Mouse (Mus musculus): ENCODE measurements around the gene Polr2g.

Gene Polr2g

DNA sequence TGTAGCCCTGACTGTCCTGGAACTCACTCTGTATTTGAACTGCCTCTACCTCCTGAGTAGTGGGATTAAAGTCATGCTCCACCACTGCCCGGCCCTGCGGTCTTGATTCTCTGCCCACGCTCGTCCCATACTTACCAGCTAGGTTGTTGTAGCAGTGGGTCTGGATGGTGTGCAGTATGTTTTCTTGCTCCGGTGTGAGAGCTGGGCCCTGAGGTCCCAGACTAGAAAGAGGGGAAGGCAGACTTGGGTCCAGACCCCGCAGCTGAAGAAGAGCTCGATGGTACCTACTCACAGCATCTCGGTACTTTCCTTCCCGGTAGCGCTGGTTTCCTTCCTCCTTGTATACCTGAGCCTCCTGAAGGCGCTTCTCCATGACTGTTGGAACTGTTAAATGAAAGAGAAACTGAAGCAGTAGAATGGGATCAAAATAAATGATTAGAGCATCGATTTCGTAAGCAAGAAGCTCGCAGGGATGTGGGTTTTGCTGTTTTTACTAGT is 20.0 kb upstream of the Polr2g start:
- no peak for DNase-seq (ENCODE audit: extremely low spot score)

- no peak for DNase-seq (ENCODE audit: extremely low spot score)
Measured at GRCm38 (mm10) chr19:8817001-8817400, 18.6 kb upstream of the Polr2g start.

- no peak for DNase-seq (ENCODE audit: extremely low spot score)
Measured at GRCm38 (mm10) chr19:8815812-8816211, 17.4 kb upstream of the Polr2g start.

- no peak for DNase-seq (ENCODE audit: extremely low spot score)
Measured at GRCm38 (mm10) chr19:8806810-8807209, 8.4 kb upstream of the Polr2g start.

DNA sequence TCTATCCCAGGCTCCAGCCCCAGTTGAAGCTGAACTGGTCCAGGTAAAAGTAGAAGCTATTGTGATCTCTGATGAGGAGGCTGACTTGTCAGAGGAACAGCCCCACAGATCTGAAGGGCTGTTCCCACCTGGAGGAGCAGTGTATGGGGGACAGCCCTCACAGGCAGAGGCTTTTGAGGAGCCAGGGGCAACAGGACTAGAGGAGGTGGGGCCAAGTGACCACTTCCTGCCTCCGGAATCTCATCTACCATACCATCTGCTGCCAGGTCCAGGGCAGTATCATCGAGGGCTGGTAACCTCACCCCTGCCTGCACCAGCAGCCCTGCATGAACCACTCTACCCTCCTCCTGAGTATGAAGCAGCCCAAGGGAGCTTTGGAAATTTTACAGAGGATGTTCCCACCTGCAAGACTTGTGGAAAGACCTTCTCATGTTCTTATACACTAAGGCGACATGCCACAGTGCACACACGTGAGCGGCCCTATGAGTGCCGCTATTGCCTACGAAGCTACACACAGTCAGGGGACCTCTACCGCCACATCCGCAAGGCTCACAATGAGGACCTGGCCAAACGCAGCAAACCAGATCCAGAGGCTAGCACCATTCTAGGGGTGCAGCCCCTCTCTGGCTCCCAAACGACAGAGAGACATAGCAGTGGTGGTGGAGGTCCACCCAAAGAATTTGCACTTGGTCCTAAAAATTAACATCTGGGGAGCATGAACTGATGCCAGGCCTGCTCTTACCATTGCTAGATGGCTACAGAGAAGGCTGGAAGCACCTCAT is 5.7 kb upstream of the Polr2g start:
- no peak for DNase-seq (ENCODE audit: extremely low spot score)

GRCm38 (mm10) chr19:8803204-8803780 is 4.9 kb upstream of the Polr2g start:
- DNase-seq (ENCODE audit: extremely low spot score), result no peak

DNA sequence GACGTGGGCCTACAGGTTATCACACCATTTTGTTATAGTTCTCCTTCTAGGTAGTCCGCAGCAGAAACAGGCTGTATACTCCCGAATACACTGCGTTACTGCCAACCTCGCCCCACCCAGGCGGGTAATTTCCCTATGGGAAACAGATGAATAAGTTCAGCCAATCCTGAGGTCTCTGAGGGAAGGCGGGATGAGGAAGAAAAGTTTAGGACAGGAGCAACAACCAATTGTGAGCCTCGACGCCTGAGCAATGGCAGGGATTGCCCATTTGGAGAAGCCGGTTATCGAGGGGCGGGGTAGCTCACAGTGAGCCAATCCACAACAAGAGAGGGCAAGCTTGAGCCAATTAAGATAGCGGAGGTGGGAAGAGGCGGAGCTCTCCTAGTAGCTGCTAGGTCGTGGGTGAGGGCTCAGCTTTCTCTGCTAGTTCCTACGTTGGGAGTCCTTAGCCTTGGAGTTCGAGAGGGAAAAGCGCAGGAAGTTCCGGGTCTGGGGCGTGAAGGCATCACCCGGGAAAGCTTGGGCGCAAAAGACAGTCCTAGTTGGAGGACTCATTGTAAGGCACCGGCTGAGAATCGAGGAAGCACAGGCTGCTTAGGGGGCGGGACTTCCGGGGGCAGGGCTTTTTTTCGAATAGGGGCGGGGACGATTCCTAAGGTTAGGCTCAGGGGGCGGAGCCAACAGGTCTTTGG is 3.9 kb upstream of the Polr2g start, which contains the start of gene Zbtb3:
Gene Zbtb3 (plus strand): TSS at position 426 of the 692 bp plus-strand sequence.
- peak; percentile 95 for DNase-seq (ENCODE audit: extremely low spot score)

DNA sequence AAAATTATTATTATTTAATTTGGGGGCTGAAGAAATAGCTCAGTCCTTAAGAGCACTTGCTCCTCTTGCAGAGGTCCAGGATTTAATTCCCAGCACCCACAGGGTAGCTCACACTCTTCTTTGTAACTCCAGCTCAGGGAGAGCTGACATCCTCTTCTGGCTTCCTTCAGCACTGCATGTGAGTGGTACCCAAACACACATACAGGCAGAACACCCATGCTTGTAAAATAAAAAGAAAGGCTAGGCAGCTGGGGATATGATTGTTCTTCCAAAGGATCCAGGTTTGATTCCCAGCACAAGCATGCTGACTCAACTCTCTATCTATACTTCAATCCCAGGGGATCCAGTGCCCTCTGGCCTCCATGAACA is 554 bp upstream of the Polr2g start:
- no peak for DNase-seq (ENCODE audit: extremely low spot score)

GRCm38 (mm10) chr19:8790171-8790570 is 8.2 kb downstream of the Polr2g start:
- DNase-seq (ENCODE audit: extremely low spot score), result no peak

- DNase-seq (ENCODE audit: extremely low spot score), result no peak
Measured at GRCm38 (mm10) chr19:8789171-8789570, 9.2 kb downstream of the Polr2g start.

- DNase-seq (ENCODE audit: extremely low spot score), result no peak
Measured at GRCm38 (mm10) chr19:8788521-8788920, 9.9 kb downstream of the Polr2g start.

GRCm38 (mm10) chr19:8786008-8786781 is 12.2 kb downstream of the Polr2g start, which contains the start of gene Taf6l:
Taf6l (minus strand) TSS chr19:8786417.
- DNase-seq (ENCODE audit: extremely low spot score), result peak; percentile 90

DNA sequence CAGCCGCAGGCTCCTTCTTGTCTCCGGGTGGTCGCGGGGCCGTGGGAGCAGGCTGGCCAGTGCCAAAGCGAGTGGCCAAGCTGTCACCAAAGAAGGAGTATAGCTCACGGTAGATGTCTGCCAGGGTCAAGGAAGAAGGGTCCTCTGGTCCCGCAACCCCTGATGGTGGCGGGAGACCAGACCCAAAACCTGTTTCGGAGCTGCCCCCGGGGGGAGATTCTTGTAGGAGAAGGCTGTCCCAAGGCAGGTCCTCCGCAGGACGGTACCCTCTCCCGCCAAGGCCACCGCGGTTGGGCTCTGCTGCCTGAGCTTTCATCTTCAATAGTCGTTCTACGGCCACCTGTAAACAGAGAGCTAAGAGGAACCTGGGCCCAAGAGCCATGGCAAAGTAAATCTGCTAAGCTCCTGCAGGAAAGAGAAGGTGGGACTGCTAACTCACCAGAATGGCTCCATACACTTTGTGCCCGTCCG is 23.4 kb downstream of the Polr2g start:
- DNase-seq (ENCODE audit: extremely low spot score), result no peak

GRCm38 (mm10) chr19:8774086-8774835 is 24.1 kb downstream of the Polr2g start, which contains the start of gene Tmem179b:
Tmem179b (minus strand) TSS chr19:8774467.
- peak; percentile 99 for DNase-seq (ENCODE audit: extremely low spot score)

DNA sequence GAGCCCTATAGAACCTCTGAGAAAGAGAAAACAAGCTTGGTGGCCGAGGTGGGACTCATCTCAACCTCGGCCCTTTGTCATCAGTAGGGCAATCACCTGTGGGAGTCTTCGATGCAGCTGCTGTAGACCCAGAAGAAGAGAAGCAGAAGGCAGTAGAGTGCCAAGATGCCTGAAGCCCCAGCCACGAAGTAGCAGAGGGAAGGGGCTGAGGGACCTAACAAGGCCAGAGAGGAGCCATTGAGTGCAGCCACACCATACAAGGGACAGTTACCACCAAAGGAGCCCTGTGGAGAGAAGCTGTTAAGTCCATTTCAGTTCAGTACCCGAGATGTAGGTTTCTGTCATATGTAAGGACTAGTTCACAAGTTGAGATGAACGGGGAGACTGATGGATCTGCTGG is 25.0 kb downstream of the Polr2g start:
- DNase-seq (ENCODE audit: extremely low spot score), result peak; percentile 31

DNA sequence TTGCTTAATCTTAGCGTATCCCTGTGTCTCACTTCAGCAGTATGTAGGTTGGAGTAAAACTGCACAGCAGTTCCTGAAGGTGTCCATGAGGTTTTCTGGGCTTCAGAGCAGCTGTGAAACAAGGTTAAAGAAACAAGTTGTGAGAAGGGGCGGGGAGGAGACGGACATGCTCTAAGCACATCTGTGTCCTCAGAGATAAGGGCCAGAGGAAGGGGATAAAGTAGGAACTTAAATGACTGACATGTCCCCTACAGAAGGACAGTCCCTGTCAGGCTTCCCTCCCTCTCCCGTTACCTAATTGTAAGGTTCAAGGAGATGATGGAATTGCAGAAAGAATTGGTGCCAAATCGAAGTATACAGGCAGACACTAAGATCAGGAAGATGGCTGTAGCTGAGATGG is 25.4 kb downstream of the Polr2g start:
- no peak for DNase-seq (ENCODE audit: extremely low spot score)

DNA sequence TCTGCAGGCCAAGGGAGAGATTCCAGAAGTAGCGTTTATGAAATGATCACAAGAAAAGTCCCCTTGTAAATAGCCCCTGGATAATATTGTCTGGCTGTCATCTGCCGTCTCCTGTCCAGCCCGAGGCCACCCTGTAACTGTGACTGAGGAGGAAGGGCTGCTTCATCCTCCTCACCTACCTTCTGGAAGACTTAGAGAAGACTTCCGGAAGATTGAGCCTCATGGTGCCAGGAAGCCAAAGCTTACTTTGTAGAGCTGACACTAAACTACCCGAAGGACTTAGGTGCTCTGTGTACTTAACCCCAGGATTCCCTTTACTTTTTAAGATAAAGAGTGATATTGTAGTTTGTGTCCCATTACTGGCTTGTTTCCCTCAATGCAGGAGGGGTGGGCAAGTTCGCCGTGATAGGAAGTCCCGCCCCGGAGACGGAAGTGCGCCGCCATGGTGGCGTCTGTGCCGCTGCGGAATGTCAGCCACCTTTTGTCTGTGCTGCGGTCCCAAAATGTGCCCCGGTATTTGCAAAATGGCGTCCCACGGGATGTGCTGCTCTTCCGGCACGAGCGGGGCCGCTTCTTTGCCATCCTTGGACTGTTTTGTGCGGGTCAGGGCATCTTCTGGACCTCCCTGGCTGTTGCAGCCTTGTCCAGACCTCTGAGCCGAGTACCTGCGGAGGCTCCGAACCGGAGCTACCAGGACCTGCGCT is 27.7 kb downstream of the Polr2g start, which contains the start of gene Tmem223:
Gene Tmem223 (plus strand): TSS at position 430 of the 704 bp plus-strand sequence.
- DNase-seq (ENCODE audit: extremely low spot score), result peak; percentile 83

DNA sequence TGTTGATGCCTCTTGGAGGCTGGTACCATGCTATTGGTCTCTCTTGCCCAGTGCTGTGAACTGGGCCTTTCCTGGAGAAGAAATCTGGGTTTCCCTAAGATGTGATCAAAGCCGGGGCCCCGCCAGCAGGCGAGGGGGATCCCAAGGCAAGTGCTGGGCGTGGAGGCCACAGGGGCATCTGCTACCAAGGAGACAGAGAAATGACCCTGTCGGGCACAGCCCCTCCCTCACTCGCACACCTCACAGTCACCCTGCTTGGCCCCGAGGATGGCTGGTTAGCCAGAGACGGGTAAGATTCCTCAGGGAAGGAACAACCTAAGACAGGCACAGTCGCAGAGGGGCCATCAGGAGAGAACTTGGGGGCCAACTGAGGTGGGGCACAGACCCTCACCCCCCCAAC is 32.8 kb downstream of the Polr2g start:
- no peak for DNase-seq (ENCODE audit: extremely low spot score)

- no peak for DNase-seq (ENCODE audit: extremely low spot score)
Measured at GRCm38 (mm10) chr19:8763276-8763675, 35.1 kb downstream of the Polr2g start.

GRCm38 (mm10) chr19:8760757-8761156 is 37.6 kb downstream of the Polr2g start:
- no peak for DNase-seq (ENCODE audit: extremely low spot score)

Data from embryo, embryonic 9.5 days (tissue).